Mouse (Mus musculus) midbrain, embryonic 14.5 days (tissue): ENCODE data around the gene Nfic. TPM values are rescaled to one million over a fixed set of nuclear protein-coding genes. Genes with fewer than 3 reads are reported as not detected.

Experiments
- ATAC-seq: fragments of 200-750 bp; cut with Nextera tagmentation; 2 replicates; pipeline ENCODE4 v1.8.0; 2017; ENCODE audit warnings: moderate number of reproducible peaks, moderate library complexity; ENCODE audit not compliant: low FRiP score, low TSS enrichment
- DNase-seq: peaks from one replicate; pipeline ENCODE4 v3.0.0-alpha.2; 2015
- H3K27ac ChIP-seq: fragments of 300-500 bp; sonication (generic); replicated peaks from 2 replicates; pipeline ENCODE4 v1.5.1; 2014; ENCODE audit warnings: mild to moderate bottlenecking, low read depth, low read length, moderate library complexity
- H3K27me3 ChIP-seq: fragments of 300-500 bp; sonication (generic); 2 replicates; pipeline ENCODE4 v1.6.1; 2014; ENCODE audit warnings: low read length, control low read depth, mixed read lengths; ENCODE audit not compliant: control insufficient read depth, insufficient read depth
- H3K36me3 ChIP-seq: fragments of 300-500 bp; sonication (generic); 2 replicates; pipeline ENCODE4 v1.6.1; 2014; ENCODE audit warnings: low read length, control low read depth; ENCODE audit not compliant: control insufficient read depth, insufficient read depth
- H3K4me1 ChIP-seq: fragments of 300-500 bp; sonication (generic); 2 replicates; pipeline ENCODE4 v1.6.1; 2014; ENCODE audit warnings: mild to moderate bottlenecking, antibody characterized with exemption, low read length, control low read depth; ENCODE audit not compliant: control insufficient read depth, insufficient read depth
- H3K4me2 ChIP-seq: fragments of 300-500 bp; sonication (generic); 2 replicates; pipeline ENCODE4 v1.6.1; 2014; ENCODE audit warnings: mild to moderate bottlenecking, low read length, moderate library complexity
- H3K4me3 ChIP-seq: fragments of 300-500 bp; sonication (generic); replicated peaks from 2 replicates; pipeline ENCODE4 v1.5.1; 2014; ENCODE audit warnings: low read depth, low read length
- H3K9ac ChIP-seq: fragments of 300-500 bp; sonication (generic); replicated peaks from 2 replicates; pipeline ENCODE4 v1.6.1; 2014; ENCODE audit warnings: mild to moderate bottlenecking, low read length, moderate library complexity
- H3K9me3 ChIP-seq: fragments of 300-500 bp; sonication (generic); 2 replicates; pipeline ENCODE4 v1.6.1; 2016; ENCODE audit warnings: low read length, control low read depth, mixed read lengths; ENCODE audit not compliant: control insufficient read depth
- WGBS: fragments of 180-500 bp; shearing (Covaris S2); extraction: QIAGEN DNeasy Blood & Tissue Kit; methylation state at CpG from one replicate; pipeline ENCODE4 v1.1.7; 2014; 5-methylcytosine and 5-hydroxymethylcytosine counted together
- polyA plus RNA-seq: library from polyadenylated mRNA; unstranded; fragments of >200 nt; fragmentation: Nextera tagmentation; extraction: Ambion mirVana; gene quantifications from 2 replicates; pipeline ENCODE4 v1.2.1, GENCODE M21; 2014

The Nfic gene
- polyA plus RNA-seq, 1 experiment from 2014 or later = 13.7 TPM

DNA sequence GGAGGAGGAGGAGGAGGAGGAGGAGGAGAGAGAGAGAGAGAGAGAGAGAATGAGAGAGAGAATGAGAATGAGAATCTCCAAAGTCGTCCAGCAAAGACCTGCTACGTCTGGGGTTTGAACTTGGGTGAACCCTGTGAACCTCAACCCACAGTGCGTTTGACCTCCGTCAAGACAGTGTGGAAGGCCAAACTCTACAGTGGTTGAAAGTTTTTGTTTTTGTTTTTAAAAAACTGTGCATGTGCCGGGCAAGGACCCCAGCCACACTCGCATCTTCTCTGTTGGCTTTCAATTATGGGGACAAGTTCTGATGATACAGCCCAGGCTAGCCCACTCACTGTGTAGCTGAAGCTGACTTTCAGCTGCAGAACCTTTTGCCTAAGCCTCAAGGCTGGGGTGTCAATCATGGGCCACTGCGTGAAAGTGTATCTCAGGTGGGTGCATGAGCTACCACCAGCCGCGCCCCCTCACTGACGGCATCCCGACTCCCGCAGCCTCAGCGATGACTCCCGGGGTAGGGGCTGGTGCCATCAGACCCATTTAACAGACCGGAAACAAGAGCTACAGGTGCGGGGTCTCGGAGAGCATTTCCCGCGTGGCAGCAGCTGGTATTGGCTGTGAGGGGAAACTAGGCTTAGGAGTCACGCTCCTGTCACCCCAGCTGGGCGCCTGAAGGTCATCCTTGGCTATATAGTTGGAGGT lies 23.1 kb downstream of the Nfic start:
- H3K27ac ChIP-seq = no peak overlapping the region
- H3K36me3 ChIP-seq = no peaks in the 10 kb centered on the region
- H3K4me2 ChIP-seq = peak overlapping the region; percentile 52
- DNase-seq = peak; percentile 11
- WGBS = 66% methylated on average over 21 of the region's 21 CpGs
- H3K4me3 ChIP-seq = no peak overlapping the region
- ATAC-seq = peak; percentile 16
- H3K9ac ChIP-seq = no peak overlapping the region
- H3K27me3 ChIP-seq = peaks cover 12% of the 10 kb centered on the region; the same call in 1 of the 2 replicates
- H3K4me1 ChIP-seq = peaks cover 8% of the 10 kb centered on the region; the same call in 1 of the 2 replicates
- no peaks in the 10 kb centered on the region for H3K9me3 ChIP-seq

- no peak overlapping the region for H3K27ac ChIP-seq
- peak overlapping the region; percentile 82 for H3K4me3 ChIP-seq
- DNase-seq (peak; percentile 65), ATAC-seq (no peak)
- no peak overlapping the region; the same call in 1 of the 2 replicates for H3K9ac ChIP-seq
- 15% methylated on average over 15 of the region's 15 CpGs for WGBS
- H3K9me3 ChIP-seq = no peaks in the 10 kb centered on the region
- peaks cover 12% of the 10 kb centered on the region for H3K4me1 ChIP-seq
- no peaks in the 10 kb centered on the region for H3K36me3 ChIP-seq
- H3K4me2 ChIP-seq = peak overlapping the region; percentile 90
- H3K27me3 ChIP-seq = peaks cover 13% of the 10 kb centered on the region; the same call in 1 of the 2 replicates
These were observed 23.8 kb downstream of the Nfic start for GRCm38 (mm10) chr10:81431526-81432168.

- WGBS = 1% methylated on average over 56 of the region's 70 CpGs
- peak; percentile 84 for DNase-seq
- Histone ChIP-seq H3K36me3 (no peaks in the 10 kb centered on the region), H3K9ac (peak overlapping the region; percentile 89), H3K27me3 (peaks cover 14% of the 10 kb centered on the region; the same call in 1 of the 2 replicates), H3K9me3 (no peaks in the 10 kb centered on the region), H3K4me2 (peak overlapping the region; percentile 90), H3K4me3 (peak overlapping the region; percentile 82), H3K4me1 (peaks cover 15% of the 10 kb centered on the region), H3K27ac (peak overlapping the region; percentile 94)
- ATAC-seq = 0 out of 2 replicates have a peak, but pooled peaks have one; percentile 7
These were observed 24.5 kb downstream of the Nfic start for GRCm38 (mm10) chr10:81430831-81431525.

DNA sequence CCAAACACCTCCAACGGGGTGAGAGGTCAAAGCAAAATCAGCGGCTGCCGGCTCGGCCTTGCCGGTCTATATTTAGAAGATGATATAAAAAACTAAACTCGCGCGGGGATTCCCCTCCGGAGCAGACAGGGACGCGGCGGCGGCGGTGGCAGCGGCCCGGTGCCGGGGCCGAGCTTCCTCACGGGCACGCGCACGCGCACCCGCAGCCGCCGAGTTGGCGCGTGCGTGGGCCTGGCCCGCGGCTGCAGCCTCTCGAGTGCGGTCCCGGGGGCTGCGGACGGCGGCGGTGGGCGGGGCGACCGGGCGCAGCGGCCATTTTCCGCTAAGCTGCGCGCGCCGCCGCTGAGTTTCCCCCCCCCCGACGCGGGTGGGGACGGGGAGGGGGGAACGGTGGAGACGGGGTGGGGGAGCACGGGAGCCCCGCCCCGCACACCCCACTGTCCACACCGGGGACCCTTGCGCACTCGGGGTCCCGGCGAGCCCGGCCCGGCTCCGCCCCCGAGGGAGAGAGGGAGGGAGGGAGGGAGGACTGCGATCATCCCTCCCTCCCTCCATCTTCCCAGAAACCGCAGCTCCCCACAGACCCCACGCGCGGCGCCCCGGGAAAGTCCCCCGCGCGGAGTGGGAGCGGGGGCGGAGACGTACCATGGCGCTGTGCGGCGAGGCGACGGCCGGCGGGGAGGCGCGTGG lies 25.1 kb downstream of the Nfic start:
- Histone ChIP-seq H3K4me3 (peak overlapping the region; percentile 82), H3K9me3 (no peaks in the 10 kb centered on the region), H3K36me3 (no peaks in the 10 kb centered on the region), H3K27me3 (peaks cover 21% of the 10 kb centered on the region; the same call in 1 of the 2 replicates), H3K4me2 (peak overlapping the region; percentile 90), H3K9ac (peak overlapping the region; percentile 89), H3K27ac (peak overlapping the region; percentile 94), H3K4me1 (peaks cover 15% of the 10 kb centered on the region)
- ATAC-seq (peak; percentile 31; the same call in 1 of the 2 replicates), DNase-seq (peak; percentile 93)
- WGBS = under 1% methylated on average over 69 of the region's 89 CpGs

DNA sequence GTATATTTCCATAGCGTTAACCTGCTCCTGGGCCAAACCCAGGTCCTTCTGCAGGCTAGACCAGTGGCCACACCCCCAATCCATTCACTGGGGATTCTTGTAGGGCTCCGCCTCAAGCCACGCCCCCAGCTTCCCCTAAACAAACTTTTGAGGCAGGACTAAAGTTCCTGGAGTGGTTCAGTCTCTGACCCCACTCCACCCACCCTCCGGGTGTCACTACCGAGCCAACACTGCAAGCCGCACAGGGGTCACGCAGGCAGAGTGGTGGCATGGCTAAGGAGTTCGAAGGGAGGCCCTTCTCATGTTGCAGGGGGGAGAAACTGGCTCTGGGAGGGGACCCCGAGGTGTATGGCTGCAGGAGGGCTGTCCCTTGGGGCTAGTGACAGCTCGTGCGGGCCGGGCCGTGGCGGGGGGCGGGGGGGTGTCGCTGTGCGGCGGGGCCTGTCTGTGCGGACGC lies 25.8 kb downstream of the Nfic start:
- Histone ChIP-seq H3K9ac (peak overlapping the region; percentile 89), H3K4me2 (peak overlapping the region; percentile 90), H3K27ac (peak overlapping the region; percentile 94), H3K4me1 (peaks cover 20% of the 10 kb centered on the region), H3K9me3 (no peaks in the 10 kb centered on the region), H3K36me3 (no peaks in the 10 kb centered on the region), H3K27me3 (peaks cover 23% of the 10 kb centered on the region; the same call in 1 of the 2 replicates), H3K4me3 (peak overlapping the region; percentile 82)
- DNase-seq = peak; percentile 77
- WGBS = 1% methylated on average over 20 of the region's 20 CpGs
- ATAC-seq = 0 out of 2 replicates have a peak, but pooled peaks have one; percentile 1

GRCm38 (mm10) chr10:81429092-81429491 lies 26.3 kb downstream of the Nfic start:
- H3K4me3 ChIP-seq = 0 out of 2 replicates have a peak overlapping the region, but pooled peaks have one; percentile 82
- ATAC-seq = no peak
- H3K4me2 ChIP-seq = peak overlapping the region; percentile 90; the same call in 1 of the 2 replicates
- H3K4me1 ChIP-seq = peaks cover 20% of the 10 kb centered on the region
- H3K9me3 ChIP-seq = no peaks in the 10 kb centered on the region
- WGBS = 22% methylated on average over 2 of the region's 2 CpGs
- peak overlapping the region; percentile 89; the same call in 1 of the 2 replicates for H3K9ac ChIP-seq
- no peaks in the 10 kb centered on the region for H3K36me3 ChIP-seq
- H3K27me3 ChIP-seq = peaks cover 23% of the 10 kb centered on the region; the same call in 1 of the 2 replicates
- DNase-seq = no peak
- H3K27ac ChIP-seq = no peak overlapping the region

GRCm38 (mm10) chr10:81428507-81428870 lies 26.9 kb downstream of the Nfic start:
- DNase-seq (no peak), ATAC-seq (no peak)
- H3K4me3 ChIP-seq = no peak overlapping the region
- H3K27me3 ChIP-seq = peaks cover 23% of the 10 kb centered on the region; the same call in 1 of the 2 replicates
- H3K4me2 ChIP-seq = no peak overlapping the region
- no peaks in the 10 kb centered on the region for H3K36me3 ChIP-seq
- H3K9ac ChIP-seq = no peak overlapping the region
- WGBS = 91% methylated on average over 7 of the region's 7 CpGs
- H3K27ac ChIP-seq = no peak overlapping the region
- H3K4me1 ChIP-seq = peaks cover 20% of the 10 kb centered on the region
- no peaks in the 10 kb centered on the region for H3K9me3 ChIP-seq
